Comparison of ENCODE assay signal across 8 mouse cellular contexts in the genomic region with DNA sequence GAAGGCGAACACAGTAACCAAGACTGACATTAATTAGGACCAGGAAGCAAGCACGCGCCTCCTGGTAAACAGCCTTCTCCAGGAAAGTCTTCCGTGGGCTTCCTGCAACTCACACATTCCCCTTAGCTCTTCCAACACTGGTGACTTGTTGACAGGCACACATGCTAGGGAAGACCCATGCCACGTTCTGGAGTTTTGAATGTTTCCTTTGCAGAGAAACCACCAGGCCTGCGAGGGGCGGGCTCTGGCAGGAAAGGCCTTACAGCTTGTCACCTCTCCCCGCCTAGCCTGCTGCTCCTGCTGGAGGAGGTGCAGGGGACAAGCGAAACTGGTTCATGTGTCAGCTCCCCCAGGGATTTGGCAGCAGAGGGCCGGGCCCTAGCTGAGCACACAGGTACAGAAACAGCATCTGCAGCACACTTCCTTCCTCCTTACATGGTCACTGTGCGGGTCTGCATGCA. TPM values are rescaled to one million over a fixed set of nuclear protein-coding genes. Genes with fewer than 3 reads are reported as not detected.
A peak's percentile ranks its signal among the peaks of the same experiment; 100 is the strongest.
DNase-seq lines count a peak whose midpoint lies in the region; ATAC-seq and TF ChIP-seq lines count a peak whose summit lies in the region.

No protein-coding gene starts in this region.

- no peak overlapping the region for H3K4me3 ChIP-seq in hindbrain, embryonic 13.5 days
- peak overlapping the region; percentile 18; the same call in 1 of the 2 replicates for H3K4me3 ChIP-seq in limb, embryonic 15.5 days
- no peak overlapping the region for H3K4me3 ChIP-seq in myocyte
- no peak overlapping the region for H3K4me3 ChIP-seq in left cerebral cortex, adult 2 months

- no peak for TF ChIP-seq CTCF in left cerebral cortex, adult 2 months (IDR thresholded peaks at IDR 0.05)

- H3K4me1 ChIP-seq in hindbrain, embryonic 13.5 days (replicated peaks) = peaks cover 17% of the 10 kb centered on the region
- peaks cover 23% of the 10 kb centered on the region for H3K4me1 ChIP-seq in limb, embryonic 15.5 days

- no peak overlapping the region for H3K27ac ChIP-seq in hindbrain, embryonic 13.5 days
- peak overlapping the region; percentile 79 for H3K27ac ChIP-seq in limb, embryonic 15.5 days
- H3K27ac ChIP-seq in left cerebral cortex, adult 2 months = no peak overlapping the region

- no peaks in the 10 kb centered on the region for H3K79me2 ChIP-seq in myocyte (ENCODE audit: control insufficient read depth, insufficient read depth)

- H3K4me2 ChIP-seq in hindbrain, embryonic 13.5 days = peak overlapping the region; percentile 34; the same call in 1 of the 2 replicates
- peak overlapping the region; percentile 40 for H3K4me2 ChIP-seq in limb, embryonic 15.5 days
- peak overlapping the region; percentile 1 for H3K4me2 ChIP-seq in myocyte (ENCODE audit: low read depth)

- WGBS in hindbrain, embryonic 13.5 days = 24% methylated on average over 11 of the region's 11 CpGs
- WGBS in limb, embryonic 15.5 days = 7% methylated on average over 11 of the region's 11 CpGs

- DNase-seq in ZHBTc4 (ENCODE audit: low read depth, low spot score) = peak; percentile 63
- DNase-seq in cerebellum, adult 9-11 months = peak; percentile 88
- peak; percentile 34 for DNase-seq in gastrocnemius, postnatal 10 days
- peak; percentile 30 for DNase-seq in thymus, postnatal 25 days
- no peak for DNase-seq in left cerebral cortex, adult 2 months (ENCODE audit: extremely low spot score in 1 of 2, low spot score in 2 of 2)

- H3K9me3 ChIP-seq in hindbrain, embryonic 13.5 days = no peaks in the 10 kb centered on the region
- no peaks in the 10 kb centered on the region for H3K9me3 ChIP-seq in limb, embryonic 15.5 days

- no peak for ATAC-seq in hindbrain, embryonic 13.5 days (ENCODE audit: low FRiP score)
- peak; percentile 52; the same call in 1 of the 2 replicates for ATAC-seq in limb, embryonic 15.5 days (ENCODE audit: insufficient number of reproducible peaks, low FRiP score, low TSS enrichment, low read depth)

- intact Hi-C loops in left cerebral cortex, adult 2 months (cut with DNase I) = no loop called here

- no peak overlapping the region for H3ac ChIP-seq in myocyte (ENCODE audit: control insufficient read depth, insufficient read length)

- 0 out of 2 replicates have a peak overlapping the region, but pooled peaks have one; percentile 24 for H3K9ac ChIP-seq in hindbrain, embryonic 13.5 days
- no peak overlapping the region for H3K9ac ChIP-seq in limb, embryonic 15.5 days

- no peak for TF ChIP-seq POLR2A in myocyte (IDR thresholded peaks at IDR 0.05; ENCODE audit: insufficient read length, low read depth)

- no peaks in the 10 kb centered on the region for H3K36me3 ChIP-seq in hindbrain, embryonic 13.5 days
- H3K36me3 ChIP-seq in limb, embryonic 15.5 days = no peaks in the 10 kb centered on the region
- no peaks in the 10 kb centered on the region for H3K36me3 ChIP-seq in myocyte (ENCODE audit: control insufficient read depth, insufficient read depth)

- H3K27me3 ChIP-seq in hindbrain, embryonic 13.5 days = no peaks in the 10 kb centered on the region
- H3K27me3 ChIP-seq in limb, embryonic 15.5 days = no peaks in the 10 kb centered on the region
- peaks cover 14% of the 10 kb centered on the region for H3K27me3 ChIP-seq in myocyte (ENCODE audit: control insufficient read depth, insufficient read depth, insufficient read length)

TF ChIP-seq in myocyte, 11 proteins besides CTCF, POLR2A, EP300 and RAD21:
- TF ChIP-seq E2F4 (IDR thresholded peaks at IDR 0.05; ENCODE audit: insufficient read depth) (no peak), CEBPB (IDR thresholded peaks at IDR 0.05; ENCODE audit: insufficient read depth, poor library complexity, severe bottlenecking) (no peak), MYOD1 (IDR thresholded peaks at IDR 0.05; ENCODE audit: control insufficient read depth in 1 of 3, insufficient read length in 2 of 3, low read depth in 2 of 3) (no peak), TCF12 (IDR thresholded peaks at IDR 0.05; ENCODE audit: insufficient read depth, poor library complexity, severe bottlenecking) (no peak), USF1 (IDR thresholded peaks at IDR 0.05; ENCODE audit: low read depth) (no peak)
TF ChIP-seq in myocyte: peak in this region for 0.

RNA-seq across cellular contexts. Expression of gene Arid1b, which starts 48.2 kb away (rescaled TPM):
- total RNA-seq in gastrocnemius, postnatal 10 days (2021) = 10 to 100 TPM; 39.6 to 44.4 TPM
- polyA plus RNA-seq in hindbrain, embryonic 13.5 days (2015; fragmentation: Nextera tagmentation; extraction: Ambion mirVana) = 14.8 and 16.1 TPM in 2 replicates
- 11.0 and 11.4 TPM in 2 replicates for polyA plus RNA-seq in limb, embryonic 15.5 days (2015; fragmentation: Nextera tagmentation; extraction: Ambion mirVana)
- polyA plus RNA-seq in myocyte (2012; fragmentation: generic; extraction: Trizol) = 10.9 TPM
- 10 to 100 TPM; 81.4 to 86.1 TPM for total RNA-seq in left cerebral cortex, adult 2 months (2021)

Comparison
In these comparisons a context has a peak if more than half of its experiments do, and no peak if none do; other contexts are left out.
1. DNase-seq: peak in ZHBTc4 (single experiment), cerebellum, adult 9-11 months (single experiment), gastrocnemius, postnatal 10 days (single experiment) and thymus, postnatal 25 days (single experiment); none in left cerebral cortex, adult 2 months (0 of 2).
2. Peak in every context shown above with its lines, with median percentiles within 50 percentile points of each other: H3K4me2 ChIP-seq.